Mouse (Mus musculus): ENCODE data around the gene Cyba.

DNA sequence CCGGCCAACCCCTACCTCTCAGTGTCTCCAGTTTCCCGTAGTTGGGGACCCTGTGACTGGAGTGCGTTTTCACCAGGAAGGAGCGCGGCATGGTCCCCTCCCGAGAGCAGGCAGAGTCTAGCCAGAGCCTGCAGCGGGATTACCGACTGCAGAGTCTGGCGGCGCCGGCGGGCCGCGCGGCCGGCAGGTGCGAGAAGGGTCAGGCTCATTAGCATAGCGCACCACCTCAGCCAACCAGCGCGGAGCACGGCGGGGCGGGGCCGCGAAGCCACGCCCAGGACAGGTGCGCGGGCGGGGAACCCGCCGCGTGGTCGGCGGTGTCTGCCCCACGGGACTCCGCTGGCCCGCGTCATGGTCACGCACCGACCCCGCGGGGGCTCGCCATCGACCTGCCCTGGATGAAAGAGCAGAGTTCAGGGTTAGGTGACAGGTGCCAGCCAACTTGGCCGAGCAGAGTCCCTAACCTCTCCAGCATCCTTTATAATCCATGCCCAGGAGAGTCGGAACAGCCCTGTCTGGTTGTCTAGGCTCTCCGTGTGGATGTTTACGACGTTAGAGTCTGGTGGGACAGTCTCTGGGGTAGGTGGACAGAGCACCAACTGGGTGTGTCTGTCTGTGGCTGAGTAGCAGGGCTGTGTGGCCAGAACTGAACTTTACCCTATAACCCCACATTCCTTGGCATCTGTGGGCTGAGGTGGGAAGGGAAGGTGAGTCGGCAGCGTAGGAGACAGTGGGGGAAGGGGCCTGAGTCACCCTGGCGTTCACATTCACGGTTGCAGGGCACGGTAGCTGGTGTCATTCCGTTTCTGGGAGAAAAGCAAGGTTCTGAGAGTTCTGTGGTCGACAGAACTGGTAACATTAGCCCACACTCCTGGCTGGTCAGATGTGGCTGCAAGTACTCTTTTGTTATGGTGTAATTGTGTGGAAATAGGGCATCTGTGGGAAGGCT, 28.1 kb upstream of the Cyba start, which contains the start of gene Snai3:
- TF ChIP-seq CTCF (IDR thresholded peaks at IDR 0.05; ENCODE audit: low read depth) (no peak), EP300 (IDR thresholded peaks at IDR 0.05; ENCODE audit: low read depth) (no peak)

All from liver, postnatal 0 days (tissue).